Mouse (Mus musculus): ENCODE measurements around the gene Yif1b. TPM values are rescaled to one million over a fixed set of nuclear protein-coding genes. Genes with fewer than 3 reads are reported as not detected.
A peak's percentile ranks its signal among the peaks of the same experiment; 100 is the strongest.

Yif1b gene
- total RNA-seq, 2 experiments from 2014 or later, result 36.0 to 41.1 TPM

DNA sequence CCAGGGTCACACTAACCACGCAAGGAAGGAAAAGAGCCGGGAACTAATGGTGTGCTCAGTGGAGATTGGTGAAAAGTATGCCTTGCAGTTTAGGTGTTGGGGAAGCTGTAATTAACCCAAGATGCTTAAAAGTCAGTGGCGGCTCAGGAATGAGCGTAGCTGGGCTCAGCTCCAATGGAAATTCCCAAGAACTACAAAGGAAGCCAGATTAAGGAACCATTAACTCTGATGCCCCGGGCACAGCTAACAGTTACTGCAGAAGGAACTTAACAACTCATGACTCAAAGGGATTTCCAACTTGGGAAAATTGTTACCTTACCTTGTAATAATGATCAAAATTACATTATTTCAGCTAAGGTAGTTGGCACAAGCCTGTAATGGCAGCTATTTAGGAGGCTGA is 38.6 kb downstream of the Yif1b start:
- DNase-seq, result no peak
- intact Hi-C loops (cut with DNase I), result no loop called here

DNA sequence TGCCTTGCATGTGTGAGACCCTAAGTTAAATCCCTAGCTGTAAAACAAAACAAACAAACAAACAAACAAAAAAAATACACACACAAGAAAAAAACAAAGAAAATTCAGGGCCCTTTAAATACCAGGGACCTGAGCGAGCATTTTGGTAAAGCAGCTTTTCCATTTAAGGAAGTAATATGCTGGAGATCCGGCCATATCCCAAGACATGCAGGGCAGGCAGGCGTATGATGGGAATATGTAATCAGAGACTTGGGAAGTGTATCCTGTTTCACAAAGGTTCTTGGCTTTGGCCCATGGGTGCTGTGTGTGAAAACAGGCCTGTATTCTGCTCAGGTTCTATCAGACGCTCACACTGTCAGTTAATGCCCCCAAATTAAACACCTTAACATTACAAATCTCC is 39.4 kb downstream of the Yif1b start:
- no peak for DNase-seq
- intact Hi-C loops (cut with DNase I), result no loop called here

DNA sequence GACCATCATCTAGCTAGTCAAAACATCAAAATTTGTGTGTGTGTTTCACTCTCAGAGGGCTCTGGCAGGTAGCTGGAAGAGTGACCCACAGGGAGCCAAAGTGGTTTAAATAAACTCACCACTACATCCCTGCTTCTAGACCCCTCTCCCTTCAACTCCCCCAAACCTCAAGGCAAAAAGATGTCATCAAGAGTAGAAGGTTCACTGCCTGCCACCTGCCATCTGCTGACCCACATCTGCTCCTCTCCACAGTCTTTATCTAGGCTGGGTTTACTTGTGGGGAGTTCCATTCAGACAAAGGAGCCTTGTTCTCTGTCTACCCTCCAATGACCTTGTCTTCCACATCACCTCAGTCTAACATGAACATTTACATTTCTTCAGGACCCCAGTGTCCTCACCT is 41.1 kb downstream of the Yif1b start:
- DNase-seq, result no peak
- intact Hi-C loops (cut with DNase I), result no loop called here

DNA sequence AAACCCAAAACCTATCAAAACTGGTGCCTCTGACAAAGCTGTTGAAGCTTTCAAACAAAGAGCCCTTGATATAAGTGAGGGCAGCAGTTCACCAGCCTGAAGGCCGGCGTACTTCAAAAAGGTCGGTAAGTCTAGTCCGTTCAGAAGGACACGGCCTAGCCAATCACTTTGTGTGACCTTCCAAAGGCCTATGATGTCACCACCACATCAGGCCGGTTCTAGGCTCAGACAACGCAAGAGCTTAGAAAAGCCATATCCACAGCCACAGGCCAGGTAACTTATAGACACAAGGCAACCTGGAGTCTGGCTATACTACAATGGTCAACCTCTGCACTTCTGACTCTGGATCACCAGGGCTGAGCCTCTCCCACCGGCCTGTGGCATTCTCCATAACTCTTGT is 41.8 kb downstream of the Yif1b start:
- intact Hi-C loops (cut with DNase I), result no loop called here
- no peak for DNase-seq

DNA sequence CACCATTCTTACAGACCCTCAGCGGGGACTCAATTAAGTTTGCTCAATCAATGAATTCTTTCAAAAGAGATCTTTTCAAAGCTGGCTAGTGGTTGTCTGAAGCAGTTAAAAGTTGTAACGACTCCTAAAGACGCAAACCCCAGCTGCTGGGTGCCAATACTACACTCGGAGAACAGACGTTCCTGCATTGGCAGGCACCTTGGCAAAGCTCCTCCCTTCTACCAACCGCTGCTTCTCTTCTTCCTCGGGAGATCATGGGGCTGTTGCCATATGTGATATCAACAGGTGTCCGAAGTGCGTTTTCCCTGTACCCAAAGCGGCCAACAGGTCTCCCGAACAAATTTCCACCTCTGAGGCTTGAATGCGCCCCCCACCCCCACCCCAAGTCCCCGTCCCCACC is 42.7 kb downstream of the Yif1b start:
- intact Hi-C loops (cut with DNase I), result no loop called here
- DNase-seq, result no peak

DNA sequence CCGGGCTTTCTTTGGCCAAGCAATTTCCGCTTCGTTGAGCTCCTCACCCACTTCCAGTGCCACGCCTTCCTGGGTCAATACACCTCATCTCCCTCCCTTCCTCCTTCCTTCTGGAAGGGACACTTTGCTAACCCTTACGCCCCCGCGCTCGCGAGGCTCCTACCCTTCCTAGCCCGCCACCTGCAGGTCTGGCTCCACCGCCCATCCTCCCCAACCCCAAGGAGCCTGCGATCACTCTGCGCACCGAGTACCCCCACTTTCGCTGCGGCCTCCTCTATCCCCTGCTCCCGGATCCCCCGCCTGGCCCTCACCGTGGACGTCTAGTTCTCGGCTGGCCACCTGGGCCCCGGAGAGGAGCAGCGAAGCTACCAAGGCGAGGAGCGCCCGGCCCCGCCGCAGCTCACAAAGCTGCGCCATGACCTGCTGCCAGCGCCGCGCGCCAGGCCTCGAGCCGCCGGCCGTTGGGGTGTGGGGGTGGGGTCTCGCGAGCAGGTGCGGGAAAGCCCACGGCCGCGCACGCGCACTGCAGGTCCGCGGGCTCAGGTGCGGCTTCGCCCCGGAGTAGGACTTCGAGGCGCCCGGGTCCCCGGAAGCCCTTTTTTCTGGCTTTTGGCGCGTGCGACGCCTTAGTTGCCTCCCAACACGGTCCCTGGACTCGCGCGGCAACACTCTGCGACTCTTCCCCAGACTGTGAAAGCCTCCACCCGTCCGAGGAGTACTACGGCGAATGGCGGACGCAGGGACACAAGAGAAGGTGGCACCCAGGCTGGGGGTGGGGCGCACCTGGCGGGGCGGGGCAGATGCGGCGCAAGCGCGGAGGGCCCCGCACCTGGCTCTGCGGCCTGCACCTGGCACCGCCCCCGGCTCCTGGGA is 43.3 kb downstream of the Yif1b start, which contains the start of gene Spint2:
Spint2 (minus strand) TSS at position 712 of the 873 bp plus-strand sequence.
- DNase-seq, result no peak
- intact Hi-C loops (cut with DNase I), result no loop called here

DNA sequence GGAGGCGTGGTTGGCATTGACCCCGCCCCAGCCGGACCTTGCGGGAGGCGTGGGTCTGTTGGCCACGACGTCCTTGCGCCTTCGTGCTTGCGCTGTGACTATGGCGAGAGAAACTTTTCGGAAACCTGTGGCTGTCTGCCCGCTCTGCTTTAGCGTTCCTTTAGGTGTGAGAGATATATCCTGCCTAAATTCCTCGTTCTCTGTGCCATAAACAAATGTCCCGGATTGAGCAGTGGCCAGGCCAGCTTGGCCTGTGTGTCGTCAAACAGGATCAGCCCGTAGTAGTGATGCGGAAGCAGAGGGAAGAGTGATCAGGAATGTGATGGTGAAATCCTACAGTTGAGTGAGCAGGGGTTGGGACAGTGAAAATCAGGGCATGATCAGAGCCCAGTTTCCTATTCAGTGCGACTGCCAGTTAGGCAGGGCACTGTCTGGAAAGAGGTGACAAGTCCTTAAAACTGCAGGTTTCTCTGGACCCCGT is 44.0 kb downstream of the Yif1b start:
- intact Hi-C loops (cut with DNase I), result no loop called here
- no peak for DNase-seq

DNA sequence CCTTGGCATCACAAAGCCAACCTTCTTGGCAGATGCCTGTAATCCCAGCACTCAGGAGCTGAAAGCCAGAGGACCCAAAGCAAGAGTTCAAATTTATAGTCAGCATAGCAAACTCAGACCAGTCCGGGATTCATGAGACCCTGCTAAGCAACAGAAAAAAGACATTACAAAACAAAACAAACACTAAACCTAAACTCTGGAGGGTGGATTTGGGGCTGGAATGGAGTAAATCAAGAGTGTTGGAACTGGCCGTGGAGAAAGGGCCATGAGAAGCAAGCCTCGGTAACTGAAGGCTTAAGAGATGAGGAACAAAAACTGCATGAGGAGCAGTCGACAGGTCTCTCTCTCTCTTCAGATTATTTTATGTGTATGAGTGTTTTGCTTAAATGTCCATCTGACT is 45.7 kb downstream of the Yif1b start:
- no peak for DNase-seq
- intact Hi-C loops (cut with DNase I), result no loop called here

DNA sequence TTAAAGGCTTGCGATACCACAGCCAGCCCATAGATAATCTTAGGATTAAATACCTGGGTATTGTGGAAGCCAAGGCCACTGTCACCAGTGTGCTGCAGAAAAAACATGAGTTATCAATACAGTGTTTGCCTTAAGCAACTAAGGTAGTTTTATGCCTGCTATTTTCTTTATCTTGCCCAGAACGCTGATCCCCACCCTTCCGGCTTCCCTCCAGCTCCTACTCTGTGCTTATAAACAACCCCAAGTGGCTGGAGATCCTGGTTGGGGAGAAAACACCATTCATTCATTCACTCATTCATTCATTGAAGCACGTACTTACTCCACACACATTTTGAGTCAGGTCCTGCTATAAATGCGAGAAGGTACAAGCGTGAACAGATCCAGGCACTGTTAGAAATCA is 46.4 kb downstream of the Yif1b start:
- intact Hi-C loops (cut with DNase I), result no loop called here

DNA sequence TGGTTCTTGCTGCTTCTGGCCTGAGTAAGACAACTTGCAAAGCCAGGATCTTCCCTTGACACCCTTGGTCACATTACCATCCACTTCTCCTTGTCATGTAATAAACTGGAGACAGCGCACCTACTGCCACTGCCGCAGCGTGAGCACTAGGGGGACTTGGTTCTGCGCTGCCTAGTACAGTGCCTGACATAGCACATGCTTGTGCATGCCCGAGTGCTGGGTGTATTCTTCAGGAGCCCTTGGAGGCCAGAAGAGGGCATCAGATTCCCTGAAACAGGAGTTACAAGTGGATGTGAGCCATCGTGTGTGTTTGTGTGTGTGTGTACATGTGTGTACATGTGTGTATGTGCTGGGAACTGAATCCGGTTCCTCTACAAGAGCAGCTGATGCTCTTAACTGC is 49.4 kb downstream of the Yif1b start:
- no peak for DNase-seq
- intact Hi-C loops (cut with DNase I), result no loop called here

More for the DNA sequence above, 46.4 kb downstream of the Yif1b start:
- DNase-seq, result no peak

DNA sequence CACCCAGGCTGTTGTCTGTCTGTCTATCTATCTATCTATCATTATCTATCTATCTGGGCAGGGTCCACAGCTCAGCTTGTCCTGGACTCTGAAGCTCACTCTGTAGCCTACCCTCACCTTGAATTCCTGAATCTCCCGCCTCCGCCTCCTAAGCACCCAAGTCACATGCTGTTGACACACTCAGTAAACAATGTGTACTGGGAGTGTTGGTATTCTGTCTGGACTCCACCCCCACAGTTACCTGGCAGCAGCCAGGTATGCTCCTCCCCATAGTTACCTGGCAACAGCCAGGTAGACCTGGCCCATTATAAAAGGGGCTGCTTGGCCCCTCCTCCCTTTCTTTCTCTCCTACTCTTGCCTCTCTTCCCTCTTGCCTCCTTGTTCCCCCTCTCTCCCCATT is 50.0 kb downstream of the Yif1b start:
- DNase-seq, result no peak

DNA sequence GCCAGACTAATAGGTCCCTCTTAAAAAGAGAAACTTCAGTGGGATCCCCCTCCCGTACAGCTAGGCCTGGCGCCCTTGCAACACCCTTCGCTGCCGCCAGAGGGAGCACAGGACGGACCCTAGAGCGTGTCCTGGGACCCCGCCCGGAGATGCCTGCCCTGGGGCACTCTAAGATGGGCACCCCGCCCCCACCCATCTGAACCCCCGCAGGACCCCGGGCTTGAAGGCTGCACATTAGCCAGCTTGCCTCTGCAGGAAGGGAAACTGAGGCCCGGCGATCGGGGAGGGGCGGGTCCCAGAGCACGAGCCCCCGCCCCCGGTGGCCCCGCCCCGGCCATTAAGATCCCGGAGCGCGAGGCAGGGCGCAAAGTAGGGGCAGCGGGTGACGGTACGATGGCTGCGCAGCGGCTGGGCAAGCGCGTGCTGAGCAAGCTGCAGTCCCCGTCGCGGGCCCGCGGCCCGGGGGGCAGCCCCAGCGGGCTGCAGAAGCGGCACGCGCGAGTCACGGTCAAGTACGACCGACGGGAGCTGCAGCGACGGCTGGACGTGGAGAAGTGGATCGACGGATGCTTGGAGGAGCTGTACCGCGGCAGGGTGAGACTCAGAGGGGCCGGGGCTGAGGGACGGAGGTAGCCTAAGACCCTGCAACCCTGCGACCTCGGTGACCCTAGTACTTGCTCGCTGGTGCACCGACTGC is 51.0 kb downstream of the Yif1b start, which contains the start of gene Ppp1r14a:
Ppp1r14a (plus strand) TSS at position 367 of the 697 bp plus-strand sequence.
- peak; percentile 75 to 76 for DNase-seq
- intact Hi-C loops (cut with DNase I), result no loop called here

More for the DNA sequence above, 50.0 kb downstream of the Yif1b start:
- intact Hi-C loops (cut with DNase I), result no loop called here

DNA sequence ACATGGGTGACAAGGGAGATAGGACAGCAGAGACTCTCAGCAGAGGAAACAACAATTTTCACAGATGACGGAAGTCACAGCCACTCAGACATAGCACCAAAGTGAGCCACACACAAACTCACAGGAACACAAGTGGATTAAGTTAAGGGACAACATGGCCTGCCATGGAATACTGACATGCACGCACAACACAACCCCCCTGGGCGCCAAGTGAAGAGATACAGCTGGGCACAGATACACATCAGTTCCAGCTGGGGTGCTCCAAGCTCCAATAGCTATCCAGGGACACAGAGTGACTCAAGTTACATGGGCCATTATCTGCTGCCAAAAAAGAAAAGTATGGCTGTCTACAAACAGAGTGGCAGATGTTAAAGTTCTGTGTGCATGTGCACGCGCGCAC is 51.7 kb downstream of the Yif1b start:
- intact Hi-C loops (cut with DNase I), result loop anchor here (10.0 kb wide), 1 partner anchor 305 kb away; the partner anchor contains the start of genes Eif3k and Map4k1

DNA sequence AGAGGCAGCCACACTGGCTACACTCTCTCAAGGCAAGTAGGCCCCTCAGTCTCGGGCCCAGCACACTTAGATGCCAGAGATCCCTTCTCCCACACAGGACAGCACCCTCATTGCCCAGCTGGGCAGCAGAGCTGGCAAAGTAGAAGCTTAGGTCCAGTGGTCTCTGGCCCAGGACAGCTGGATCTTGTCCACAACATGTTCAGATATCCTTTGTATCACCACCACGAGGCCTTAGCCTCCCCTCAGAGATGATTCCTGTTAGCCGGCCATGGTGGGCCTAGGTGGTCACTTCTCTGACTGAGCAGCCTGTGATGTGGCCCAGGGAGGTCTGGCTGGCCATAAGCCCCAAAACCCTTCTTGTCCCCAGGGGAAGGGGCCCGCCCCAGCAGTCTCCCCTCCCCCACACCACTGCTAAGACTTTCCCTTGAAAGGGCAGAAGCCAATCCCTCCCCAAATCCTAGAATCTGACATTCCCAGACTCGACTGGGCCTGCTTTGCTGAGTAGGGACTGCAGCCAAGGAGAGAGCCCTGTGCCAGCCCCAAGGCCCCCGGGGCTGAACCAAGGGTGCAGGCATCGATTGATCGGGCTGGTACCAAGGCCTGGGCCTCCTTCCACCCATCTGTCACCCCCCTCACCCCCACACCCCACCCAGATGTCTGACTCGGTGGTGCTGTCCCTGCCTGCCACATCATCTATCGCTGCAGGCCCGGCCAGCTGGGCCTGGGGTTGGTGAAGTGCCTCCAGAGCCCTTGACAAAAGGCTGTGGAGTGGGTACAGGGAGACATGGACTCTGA is 52.8 kb downstream of the Yif1b start:
- intact Hi-C loops (cut with DNase I), result loop anchor here (10.0 kb wide), 1 partner anchor 306 kb away; the partner anchor contains the start of genes Eif3k and Map4k1
- no peak for DNase-seq

More for the DNA sequence above, 51.7 kb downstream of the Yif1b start:
- no peak for DNase-seq

DNA sequence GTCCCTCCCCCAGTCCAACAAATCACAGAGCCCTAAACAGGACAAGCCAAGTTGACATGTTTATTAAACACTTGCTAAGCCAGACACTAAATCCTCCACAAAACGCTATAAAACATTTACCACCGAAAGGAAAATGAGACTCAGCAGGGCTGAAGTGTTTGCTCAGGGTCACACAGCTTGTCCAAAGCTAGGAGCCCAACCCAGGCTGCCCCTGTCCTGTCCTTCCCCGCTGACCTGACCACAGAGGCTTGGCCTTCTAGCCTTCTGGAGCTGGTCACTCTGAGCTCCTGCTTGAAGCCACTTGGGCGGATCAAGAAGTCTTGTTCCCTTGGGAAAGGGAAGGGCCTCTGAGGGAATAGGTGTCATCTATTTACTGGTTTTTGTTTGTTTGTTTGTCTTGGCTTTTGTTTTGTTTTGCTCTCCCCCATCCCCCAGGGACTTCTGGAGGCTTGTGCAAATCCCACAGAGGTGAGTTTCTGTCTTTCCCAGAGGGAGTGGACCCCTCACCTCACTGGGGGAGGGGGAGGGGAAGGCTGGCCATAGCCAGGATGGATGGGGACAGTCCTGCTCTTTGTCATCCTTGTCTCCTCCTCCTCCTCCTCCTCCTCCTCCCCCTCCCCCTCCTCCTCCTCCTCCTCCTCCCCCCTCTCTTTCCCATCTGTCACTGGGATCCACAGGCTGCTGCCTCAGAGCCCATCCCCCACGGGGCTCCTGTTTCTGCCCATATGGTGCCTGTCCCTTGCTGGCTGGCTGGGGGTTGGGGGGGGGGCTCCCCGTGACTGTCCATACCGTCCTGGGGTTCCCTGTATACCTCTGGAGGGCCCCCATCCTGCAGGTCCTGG is 53.7 kb downstream of the Yif1b start:
- intact Hi-C loops (cut with DNase I), result loop anchor here (2.0 to 10.0 kb wide), 2 partner anchors 47 to 307 kb away; partner anchors contain the start of genes Eif3k and Map4k1
- no peak for DNase-seq

DNA sequence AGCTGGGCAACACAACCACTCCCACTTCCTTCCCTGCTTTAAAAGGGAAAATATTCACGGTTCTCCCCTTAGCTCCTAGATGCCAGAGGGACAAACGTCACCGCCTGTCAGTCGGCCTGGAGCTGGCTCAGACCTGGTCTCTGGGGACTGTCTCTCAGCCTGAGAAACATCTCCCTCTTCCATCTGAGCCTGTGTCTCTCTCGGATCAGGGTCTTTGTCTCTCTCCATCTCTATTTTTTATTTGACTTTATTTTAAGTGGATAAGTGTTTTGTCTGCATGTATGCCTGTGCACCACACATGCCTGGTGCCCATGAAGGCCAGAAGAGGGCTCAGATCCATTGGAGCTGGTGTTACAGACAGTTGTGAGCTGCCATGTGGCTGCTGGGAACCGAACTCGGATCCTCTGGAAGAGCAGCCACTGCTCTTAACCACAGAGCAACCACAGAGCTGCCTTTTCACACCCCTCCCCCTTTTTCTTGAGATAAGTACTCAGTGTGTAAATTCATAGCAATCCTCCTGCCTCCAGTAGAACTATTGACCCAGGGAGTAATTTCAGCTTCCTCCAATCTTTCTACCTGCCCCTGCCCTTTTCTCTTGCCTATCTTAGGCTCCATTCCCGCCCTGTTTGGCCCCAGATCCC is 54.4 kb downstream of the Yif1b start:
- intact Hi-C loops (cut with DNase I), result loop anchor here (2.0 to 10.0 kb wide), 2 partner anchors 48 to 308 kb away; partner anchors contain the start of genes Eif3k and Map4k1
- DNase-seq, result peak in 1 of 2 experiments; percentile 38

DNA sequence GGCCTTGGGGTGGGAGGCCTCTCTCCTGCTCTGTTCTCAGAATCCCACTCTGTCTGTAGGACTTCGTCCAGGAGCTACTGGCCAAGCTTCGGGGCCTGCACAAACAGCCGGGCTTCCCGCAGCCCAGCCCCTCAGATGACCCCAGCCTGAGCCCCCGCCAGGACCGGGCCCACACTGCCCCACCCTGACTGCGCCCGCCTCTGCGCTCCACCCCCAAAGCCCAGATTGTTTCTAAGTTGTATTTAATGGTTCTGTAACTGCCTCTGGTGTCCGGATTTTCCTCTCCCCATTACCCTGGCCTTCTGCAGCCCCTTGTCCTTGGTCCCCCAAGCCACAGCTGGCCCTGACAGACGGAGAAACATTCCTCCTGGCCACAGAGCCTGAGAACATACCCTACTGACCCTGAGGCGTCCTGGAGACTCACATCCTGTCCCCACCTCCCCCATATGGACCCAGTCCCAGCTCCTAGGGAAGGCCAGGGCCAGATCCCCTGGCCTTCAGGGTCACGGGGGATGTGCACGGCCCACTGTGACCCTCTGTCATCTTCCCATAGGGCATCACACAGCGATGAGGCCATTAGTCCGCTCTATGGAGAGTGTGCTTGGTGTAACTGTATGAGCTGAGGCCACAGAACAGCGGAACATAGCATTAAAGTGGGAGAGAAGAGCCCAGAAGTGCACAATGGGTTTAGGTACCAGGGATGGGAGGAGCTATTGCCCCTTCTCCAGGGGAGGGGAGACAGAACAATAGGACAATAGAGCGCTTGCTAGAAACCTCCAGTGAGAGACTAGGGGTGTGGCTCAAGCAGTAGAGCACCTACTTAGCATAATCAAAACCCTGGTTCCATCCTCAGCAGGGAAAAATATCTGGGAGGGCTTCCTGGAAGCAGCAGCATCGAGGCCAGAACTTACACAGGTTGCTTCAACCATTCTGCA is 55.3 kb downstream of the Yif1b start:
- DNase-seq, result no peak
- intact Hi-C loops (cut with DNase I), result loop anchor here (2.0 to 10.0 kb wide), 2 partner anchors 49 to 309 kb away; partner anchors contain the start of genes Eif3k and Map4k1
